Mouse (Mus musculus) kidney, adult 18-20 months (tissue): ENCODE results near the gene Mrpl54.
"Not testable (repeated sequence)": the region's sequence is repeated elsewhere in the genome, so short reads cannot be mapped to it uniquely, and the experiment has no call there.

Experiments
- DNase-seq: peaks from one replicate; pipeline ENCODE4 v3.0.0; 2021

The Mrpl54 gene

DNA sequence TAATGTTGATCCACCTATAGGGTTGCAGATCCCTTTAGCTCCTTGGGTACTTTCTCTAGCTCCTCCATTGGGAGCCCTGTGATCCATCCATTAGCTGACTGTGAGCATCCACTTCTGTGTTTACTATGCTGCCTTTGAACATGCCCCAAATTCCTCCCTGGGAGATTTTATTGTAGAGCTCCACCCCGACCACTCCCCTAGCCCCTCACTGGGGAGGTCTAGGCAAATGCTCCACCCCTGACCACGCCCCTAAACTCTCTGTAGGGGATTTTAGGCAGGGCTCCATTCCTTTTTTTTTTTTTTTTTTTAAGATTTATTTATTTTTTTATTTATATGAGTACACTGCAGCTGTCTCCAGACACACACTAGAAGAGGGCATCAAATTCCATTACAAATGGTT lies 43.0 kb downstream of the Mrpl54 start:
- DNase-seq: not testable (repeated sequence)

DNA sequence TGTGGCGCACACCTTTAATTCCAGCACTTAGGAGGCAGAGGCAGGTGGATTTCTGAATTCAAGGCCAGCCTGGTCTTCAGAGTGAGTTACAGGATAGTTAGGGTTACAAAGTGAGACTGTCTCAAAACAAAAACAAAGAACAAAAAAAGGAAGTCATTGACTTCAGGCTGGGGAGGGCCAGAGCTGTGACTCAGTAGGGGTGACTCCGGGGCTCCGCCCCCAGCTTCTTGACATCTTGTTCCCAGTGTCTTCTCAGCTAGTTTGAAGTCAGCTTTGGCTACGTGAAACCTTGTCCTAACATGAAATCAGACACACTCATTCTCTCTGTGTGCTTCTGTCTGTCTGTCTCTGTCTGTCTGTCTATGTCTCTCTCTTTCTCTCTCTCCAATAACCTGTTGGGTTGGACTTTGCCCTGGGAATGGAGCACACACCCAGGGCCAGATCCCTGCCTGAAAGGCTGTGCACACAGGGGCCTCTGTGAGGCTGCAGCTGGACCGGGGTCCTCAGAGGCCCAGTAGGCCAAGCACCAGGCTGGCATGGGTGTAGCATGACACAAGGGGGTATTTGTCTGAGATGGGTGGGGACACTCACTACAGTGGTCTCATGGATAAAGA lies 45.2 kb downstream of the Mrpl54 start:
- DNase-seq: no peak

DNA sequence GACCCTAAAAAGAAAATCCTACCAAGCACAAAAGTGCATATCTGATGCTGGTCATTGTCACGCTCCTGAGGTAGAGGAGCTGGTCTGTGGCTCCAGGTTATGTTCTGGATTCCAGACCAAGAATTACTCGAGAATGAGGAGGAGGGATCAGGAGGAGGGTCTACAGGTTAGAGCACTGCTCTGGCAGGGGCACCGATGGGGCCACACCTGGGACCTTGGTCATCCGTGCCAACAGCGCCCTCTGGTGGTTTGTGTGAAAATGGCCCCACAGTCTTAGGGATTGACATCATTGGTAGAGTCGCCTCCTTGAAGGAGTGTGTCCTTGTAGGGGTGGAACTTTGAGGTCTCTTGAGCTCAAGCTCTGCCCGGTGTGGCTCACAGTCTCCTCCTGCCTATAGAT lies 48.8 kb downstream of the Mrpl54 start:
- DNase-seq: peak; percentile 77

DNA sequence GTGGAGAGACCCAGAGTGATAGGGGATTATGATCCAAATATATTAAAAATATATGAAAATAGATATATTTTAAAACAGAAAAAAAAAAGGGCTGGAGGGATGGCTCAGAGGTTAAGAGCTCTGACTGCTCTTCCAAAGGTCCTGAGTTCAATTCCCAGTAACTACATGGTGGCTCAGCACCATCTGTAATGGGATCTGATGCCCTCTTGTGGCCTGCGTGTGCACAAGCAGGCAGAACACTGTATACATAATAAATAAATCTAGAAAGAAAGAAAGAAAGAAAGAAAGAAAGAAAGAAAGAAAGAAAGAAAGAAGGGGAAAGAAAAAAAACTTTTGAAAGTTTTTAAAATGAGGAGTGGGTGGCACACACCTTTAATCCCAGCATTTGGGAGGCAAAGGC lies 49.5 kb downstream of the Mrpl54 start:
- not testable (repeated sequence) for DNase-seq

DNA sequence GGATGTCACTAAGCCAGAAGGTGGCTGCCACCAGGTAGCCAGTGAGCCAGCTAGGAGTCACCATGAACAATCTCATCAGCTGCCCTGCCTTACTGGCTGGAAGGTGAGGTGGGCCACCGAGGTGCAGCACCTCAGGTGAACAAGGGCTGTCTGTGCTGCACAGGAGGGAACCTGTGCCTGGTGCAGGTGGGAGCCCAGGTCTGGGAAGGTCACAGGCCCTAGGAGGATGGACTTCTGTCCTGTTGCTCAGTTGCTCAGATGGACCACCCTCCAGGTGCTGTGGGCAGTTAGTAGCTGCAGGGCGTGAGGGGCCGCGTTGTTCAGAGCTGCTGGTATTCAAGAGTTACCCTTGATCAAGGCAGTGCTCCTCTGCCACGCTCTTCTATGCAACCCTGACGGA lies 49.9 kb downstream of the Mrpl54 start:
- no peak for DNase-seq

DNA sequence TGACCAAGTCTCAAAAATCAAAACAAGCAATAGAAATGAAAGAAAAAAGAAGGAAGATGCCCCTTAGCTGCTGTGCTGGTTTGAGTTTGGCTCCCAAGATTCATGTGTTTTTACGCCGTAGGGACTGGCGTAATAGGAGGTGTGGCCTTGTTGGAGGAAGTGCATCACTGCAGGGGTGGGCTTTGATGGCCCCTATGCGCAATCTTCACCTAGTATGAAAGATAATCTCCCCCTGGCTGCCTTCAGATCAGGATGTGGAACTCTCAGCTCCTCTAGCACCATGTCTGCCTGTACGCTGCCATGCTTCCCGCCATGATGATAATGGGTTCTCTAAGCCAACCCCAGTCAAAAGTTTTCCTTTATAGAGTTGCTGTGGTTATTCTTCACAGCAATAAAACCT lies 50.5 kb downstream of the Mrpl54 start:
- no peak for DNase-seq
